ENCODE assay signal across 8 mouse cellular contexts in genomic region chr16:16870617-16871331, GRCm38 (mm10). TPM values are rescaled to one million over a fixed set of nuclear protein-coding genes. Genes with fewer than 3 reads are reported as not detected.
DNase-seq lines count a peak whose midpoint lies in the region; ATAC-seq and TF ChIP-seq lines count a peak whose summit lies in the region.

TSS of gene Top3b (plus strand) at chr16:16870736.
TSS of gene Vpreb1 (minus strand) at chr16:16870843.

- WGBS in hindbrain, embryonic 13.5 days: under 1% methylated on average over 49 of the region's 49 CpGs

- DNase-seq in Patski (ENCODE audit: low read depth, low spot score): peak; percentile 75
- peak; percentile 90 to 91 for DNase-seq in cerebellum, postnatal 14 days
- peak; percentile 84 to 87 for DNase-seq in frontal cortex, postnatal 14 days (ENCODE audit: low spot score in 2 of 2)
- DNase-seq in layer of hippocampus, postnatal 25 days (ENCODE audit: extremely low spot score in 1 of 2, low spot score in 1 of 2): peak; percentile 79 to 81
- peak; percentile 91 for DNase-seq in lung, postnatal 25 days (ENCODE audit: low spot score)
- DNase-seq in retina, embryonic 14.5 days (ENCODE audit: low spot score): peak; percentile 95
- DNase-seq in thymus, postnatal 4 days: peak; percentile 89

- CTCF ChIA-PET in Patski (lab: Charles Lee): interaction anchor here (1.0 to 1.7 kb wide), 3 partner anchors 16 to 26 kb away, joined by 3 to 7 read pairs (median 4); partner anchors contain the start of gene Ppm1f

- in situ Hi-C loops in Patski (cut with MboI; ENCODE audit: low pct_unique_long_range_greater_than_20kb): loop anchor here (25.0 kb wide), 1 partner anchor 1117 kb away; the partner anchor contains the start of gene Vpreb2

- no peaks in the 10 kb centered on the region for H3K27me3 ChIP-seq in Patski
- no peaks in the 10 kb centered on the region for H3K27me3 ChIP-seq in hindbrain, embryonic 13.5 days

- peak; percentile 43 for TF ChIP-seq CTCF in Patski (IDR thresholded peaks at IDR 0.05)

- H3K9ac ChIP-seq in hindbrain, embryonic 13.5 days: peak within 1 kb of the TSS; percentile 92

- H3K4me3 ChIP-seq in hindbrain, embryonic 13.5 days: peak within 1 kb of the TSS; percentile 81

- peaks cover 12% of the 10 kb centered on the region for H3K36me3 ChIP-seq in hindbrain, embryonic 13.5 days

- peak; percentile 98 for ATAC-seq in Patski
- ATAC-seq in hindbrain, embryonic 13.5 days (ENCODE audit: low FRiP score): peak; percentile 97

- no peaks in the 10 kb centered on the region for H3K9me3 ChIP-seq in hindbrain, embryonic 13.5 days

- peak within 1 kb of the TSS; percentile 76 for H3K4me2 ChIP-seq in hindbrain, embryonic 13.5 days

- H3K4me1 ChIP-seq in hindbrain, embryonic 13.5 days (replicated peaks): peaks cover 17% of the 10 kb centered on the region

- POLR2A ChIA-PET in Patski (lab: Charles Lee): interaction anchor here (0.9 to 1.2 kb wide), 3 partner anchors 22 to 28 kb away, joined by 3 to 5 read pairs (median 3); no protein-coding TSS in a partner anchor

- H3K27ac ChIP-seq in hindbrain, embryonic 13.5 days: peak within 1 kb of the TSS; percentile 95

RNA-seq across cellular contexts. Expression of gene Top3b, which starts in this region (rescaled TPM):
- polyA plus RNA-seq in Patski (2021): 83.3 TPM
- 71.0 and 72.8 TPM in 2 replicates for polyA plus RNA-seq in hindbrain, embryonic 13.5 days (2015; fragmentation: Nextera tagmentation; extraction: Ambion mirVana)
- 10 to 100 TPM; 61.5 to 70.4 TPM for total RNA-seq in layer of hippocampus, postnatal 25 days (2021)

RNA-seq across cellular contexts. Expression of gene Vpreb1, which starts in this region (rescaled TPM):
- 0.56 TPM for polyA plus RNA-seq in Patski (2021)
- 1.7 and 2.3 TPM in 2 replicates for polyA plus RNA-seq in hindbrain, embryonic 13.5 days (2015; fragmentation: Nextera tagmentation; extraction: Ambion mirVana)
- total RNA-seq in layer of hippocampus, postnatal 25 days (2021): 1 to 10 TPM in 1 of 2 experiments, under 1 TPM in 1; 0.52 to 1.6 TPM

Comparison
In these comparisons a context has a peak if more than half of its experiments do, and no peak if none do; other contexts are left out.
1. Peak in every context shown above with its lines: DNase-seq, ATAC-seq, H3K4me3 ChIP-seq and H3K27ac ChIP-seq.